Mouse (Mus musculus) brain, embryonic 14.5 days (tissue): ENCODE data around the gene Ccpg1os. TPM values are rescaled to one million over a fixed set of nuclear protein-coding genes. Genes with fewer than 3 reads are reported as not detected.

Source experiments
- DNase-seq: peaks from one replicate; pipeline ENCODE4 v3.0.0-alpha.2; 2011; ENCODE audit warnings: low read depth
- CTCF ChIP-seq: fragments of 200-500 bp; IDR thresholded peaks from 2 replicates; pipeline ENCODE4 v1.5.1; 2012; ENCODE audit warnings: inconsistent platforms, mild to moderate bottlenecking, moderate library complexity, borderline replicate concordance; ENCODE audit not compliant: insufficient read depth, insufficient read length; ENCODE audit errors: extremely low read depth
- POLR2A ChIP-seq: fragments of 200-500 bp; IDR thresholded peaks from 2 replicates; pipeline ENCODE4 v1.6.1; 2012; ENCODE audit warnings: mild to moderate bottlenecking, inconsistent platforms, borderline replicate concordance; ENCODE audit not compliant: poor library complexity, insufficient read depth, insufficient read length, severe bottlenecking; ENCODE audit errors: extremely low read depth
- polyA plus RNA-seq: library from polyadenylated mRNA; depleted of rRNA; stranded (reverse); fragments of >200 nt; gene quantifications from 2 replicates; pipeline ENCODE4 v1.2.3, GENCODE M21; 2012

The Ccpg1os gene
- polyA plus RNA-seq, 1 experiment, result 19.5 TPM

GRCm38 (mm10) chr9:73004076-73004475 lies 18.9 kb upstream of the Ccpg1os start:
- no peak for DNase-seq
- TF ChIP-seq POLR2A, result no peak
- no peak for TF ChIP-seq CTCF

GRCm38 (mm10) chr9:73002177-73002576 lies 17.0 kb upstream of the Ccpg1os start:
- TF ChIP-seq POLR2A (no peak), CTCF (no peak)
- DNase-seq, result peak; percentile 19

GRCm38 (mm10) chr9:73001314-73002011 lies 16.3 kb upstream of the Ccpg1os start:
- DNase-seq, result no peak
- TF ChIP-seq CTCF, result no peak
- TF ChIP-seq POLR2A, result no peak

GRCm38 (mm10) chr9:73000487-73000886 lies 15.3 kb upstream of the Ccpg1os start:
- TF ChIP-seq CTCF, result no peak
- TF ChIP-seq POLR2A, result no peak
- DNase-seq, result no peak

- DNase-seq, result no peak
- no peak for TF ChIP-seq POLR2A
- TF ChIP-seq CTCF, result no peak
Observed at GRCm38 (mm10) chr9:72996806-72997205, 11.6 kb upstream of the Ccpg1os start.

- no peak for TF ChIP-seq CTCF
- no peak for TF ChIP-seq POLR2A
- DNase-seq, result no peak
Observed at GRCm38 (mm10) chr9:72996167-72996566, 11.0 kb upstream of the Ccpg1os start.

- TF ChIP-seq CTCF, result no peak
- no peak for TF ChIP-seq POLR2A
- no peak for DNase-seq
Observed at GRCm38 (mm10) chr9:72992576-72992975, 7.4 kb upstream of the Ccpg1os start.

GRCm38 (mm10) chr9:72991420-72991819 lies 6.2 kb upstream of the Ccpg1os start:
- DNase-seq, result no peak

GRCm38 (mm10) chr9:72988706-72989105 lies 3.5 kb upstream of the Ccpg1os start:
- TF ChIP-seq CTCF (no peak), POLR2A (no peak)
- no peak for DNase-seq

More at GRCm38 (mm10) chr9:72991420-72991819, 6.2 kb upstream of the Ccpg1os start:
- no peak for TF ChIP-seq CTCF
- no peak for TF ChIP-seq POLR2A

- no peak for DNase-seq
- TF ChIP-seq CTCF (no peak), POLR2A (no peak)
Observed at GRCm38 (mm10) chr9:72987703-72988102, 2.5 kb upstream of the Ccpg1os start.

- no peak for DNase-seq
- TF ChIP-seq CTCF (no peak), POLR2A (no peak)
Observed at GRCm38 (mm10) chr9:72983066-72983465, 2.1 kb downstream of the Ccpg1os start.

GRCm38 (mm10) chr9:72975242-72975641 lies 9.9 kb downstream of the Ccpg1os start:
- DNase-seq, result no peak
- no peak for TF ChIP-seq CTCF
- no peak for TF ChIP-seq POLR2A

- no peak for TF ChIP-seq CTCF
- TF ChIP-seq POLR2A, result no peak
- DNase-seq, result no peak
Observed at GRCm38 (mm10) chr9:72974734-72975133, 10.4 kb downstream of the Ccpg1os start.

- TF ChIP-seq CTCF, result peak; percentile 10; the same call in 1 of the 2 replicates
- no peak for TF ChIP-seq POLR2A
- DNase-seq, result no peak
Observed at GRCm38 (mm10) chr9:72972984-72973383, 12.2 kb downstream of the Ccpg1os start.
